Mouse (Mus musculus) limb, embryonic 12.5 days (tissue): ENCODE data around the gene Nr3c2. TPM values are rescaled to one million over a fixed set of nuclear protein-coding genes. Genes with fewer than 3 reads are reported as not detected.

Source experiments
- ATAC-seq: fragments of 200-750 bp; cut with Nextera tagmentation; 2 replicates; pipeline ENCODE4 v1.8.0; 2017; ENCODE audit warnings: low read depth, moderate TSS enrichment; ENCODE audit not compliant: insufficient number of reproducible peaks, insufficient read depth, low FRiP score, low TSS enrichment
- H3K27ac ChIP-seq: fragments of 300-500 bp; sonication (generic); 2 replicates; pipeline ENCODE4 v1.5.1; 2016; ENCODE audit warnings: mild to moderate bottlenecking, moderate library complexity
- H3K27me3 ChIP-seq: fragments of 300-500 bp; sonication (generic); 2 replicates; pipeline ENCODE4 v1.6.1; 2016; ENCODE audit warnings: mild to moderate bottlenecking, moderate library complexity
- H3K36me3 ChIP-seq: fragments of 300-500 bp; sonication (generic); 2 replicates; pipeline ENCODE4 v1.6.1; 2016; ENCODE audit warnings: mild to moderate bottlenecking, moderate library complexity
- H3K4me1 ChIP-seq: fragments of 300-500 bp; sonication (generic); replicated peaks from 2 replicates; pipeline ENCODE4 v1.6.1; 2016
- H3K4me2 ChIP-seq: fragments of 300-500 bp; sonication (generic); 2 replicates; pipeline ENCODE4 v1.6.1; 2016; ENCODE audit warnings: mild to moderate bottlenecking, moderate library complexity
- H3K4me3 ChIP-seq: fragments of 300-500 bp; sonication (generic); replicated peaks from 2 replicates; pipeline ENCODE4 v1.5.1; 2016; ENCODE audit warnings: mild to moderate bottlenecking
- H3K9ac ChIP-seq: fragments of 300-500 bp; sonication (generic); replicated peaks from 2 replicates; pipeline ENCODE4 v1.6.1; 2016; ENCODE audit warnings: mild to moderate bottlenecking, moderate library complexity
- H3K9me3 ChIP-seq: fragments of 300-500 bp; sonication (generic); 2 replicates; pipeline ENCODE4 v1.6.1; 2016; ENCODE audit warnings: mild to moderate bottlenecking, moderate library complexity
- WGBS: fragments of 180-500 bp; shearing (Covaris S2); methylation state at CpG from one replicate; pipeline ENCODE4 v1.1.7; 2016; 5-methylcytosine and 5-hydroxymethylcytosine counted together
- polyA plus RNA-seq: library from polyadenylated mRNA; unstranded; fragments of >200 nt; fragmentation: Nextera tagmentation; extraction: Ambion mirVana; gene quantifications from 2 replicates; pipeline ENCODE4 v1.2.1, GENCODE M21; 2016

The Nr3c2 gene
- polyA plus RNA-seq, 1 experiment from 2014 or later = 0.64 TPM

DNA sequence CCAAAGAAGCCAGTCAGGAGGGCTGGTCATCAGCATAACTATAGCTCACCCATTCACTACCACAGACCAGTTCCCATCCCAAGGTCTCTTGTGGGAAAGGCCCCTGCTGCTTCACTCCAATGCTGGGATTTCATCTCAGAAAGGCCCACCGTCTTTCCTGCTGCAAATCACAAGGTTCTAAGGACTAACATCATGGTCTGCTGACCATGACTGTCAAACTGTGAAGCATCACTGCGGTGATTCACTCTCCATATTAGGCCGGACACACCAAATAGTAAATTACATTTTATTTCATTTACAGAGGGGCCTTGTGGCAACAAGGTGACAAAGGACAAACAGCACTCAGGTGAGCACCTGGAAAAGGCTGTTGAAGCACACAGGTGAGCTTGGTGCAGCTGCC is 350.9 kb downstream of the Nr3c2 start:
- 93% methylated on average over 3 of the region's 3 CpGs for WGBS
- no peak overlapping the region for H3K27ac ChIP-seq
- H3K9ac ChIP-seq = no peak overlapping the region
- ATAC-seq = no peak
- no peak overlapping the region for H3K4me2 ChIP-seq
- H3K4me1 ChIP-seq = peaks cover 8% of the 10 kb centered on the region; the same call in 1 of the 2 replicates
- peaks cover 58% of the 10 kb centered on the region for H3K36me3 ChIP-seq
- no peaks in the 10 kb centered on the region for H3K9me3 ChIP-seq
- no peaks in the 10 kb centered on the region for H3K27me3 ChIP-seq
- no peak overlapping the region for H3K4me3 ChIP-seq

DNA sequence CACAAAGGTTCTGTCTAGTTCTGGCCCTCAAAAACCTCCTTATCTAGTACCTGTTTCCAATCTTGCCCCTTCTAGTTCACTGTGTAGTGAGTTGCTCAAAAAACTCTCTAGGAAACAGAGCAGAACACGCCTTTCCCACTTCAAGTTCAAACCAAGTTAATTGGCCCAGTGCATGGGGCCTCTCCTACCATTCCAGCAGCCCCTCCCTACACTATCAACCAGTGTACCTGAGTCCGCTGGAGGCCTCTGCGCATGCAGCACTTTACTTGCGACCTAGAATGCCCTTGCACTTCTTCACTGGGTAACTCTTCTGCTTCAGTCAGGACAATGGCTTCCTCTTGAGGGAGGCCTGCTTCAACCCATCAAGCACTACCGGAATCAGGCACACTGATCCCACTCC is 351.9 kb downstream of the Nr3c2 start:
- 92% methylated on average over 5 of the region's 5 CpGs for WGBS
- no peak overlapping the region for H3K4me2 ChIP-seq
- H3K9ac ChIP-seq = no peak overlapping the region
- no peak for ATAC-seq
- peaks cover 65% of the 10 kb centered on the region for H3K36me3 ChIP-seq
- no peaks in the 10 kb centered on the region for H3K4me1 ChIP-seq
- no peaks in the 10 kb centered on the region for H3K27me3 ChIP-seq
- no peak overlapping the region for H3K4me3 ChIP-seq
- H3K9me3 ChIP-seq = no peaks in the 10 kb centered on the region
- no peak overlapping the region for H3K27ac ChIP-seq

DNA sequence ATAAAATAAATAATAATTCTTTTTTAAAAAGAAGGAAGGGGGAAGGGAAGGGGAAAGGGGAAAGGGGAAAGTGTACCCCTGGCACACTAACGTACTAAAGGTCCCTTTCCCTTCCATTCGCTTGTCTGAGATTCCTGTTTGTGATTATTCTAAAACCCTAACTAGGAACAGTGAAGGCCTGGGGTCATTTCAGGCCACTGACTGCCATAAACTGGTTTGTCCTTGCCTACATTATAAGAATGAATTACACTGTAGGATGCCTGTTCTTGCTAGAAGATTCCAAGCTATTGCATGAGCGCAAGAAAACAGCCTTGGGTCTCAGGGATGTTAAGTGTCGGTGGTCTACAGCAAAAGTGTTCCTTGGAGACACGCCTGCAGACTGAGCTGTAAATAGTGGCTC is 355.2 kb downstream of the Nr3c2 start:
- Histone ChIP-seq H3K4me2 (no peak overlapping the region), H3K27ac (no peak overlapping the region), H3K27me3 (no peaks in the 10 kb centered on the region), H3K4me1 (no peaks in the 10 kb centered on the region), H3K9ac (no peak overlapping the region), H3K9me3 (no peaks in the 10 kb centered on the region), H3K4me3 (no peak overlapping the region), H3K36me3 (peaks cover 63% of the 10 kb centered on the region)
- whole genome bisulfite sequencing = 79% methylated on average over 5 of the region's 5 CpGs
- no peak for ATAC-seq

DNA sequence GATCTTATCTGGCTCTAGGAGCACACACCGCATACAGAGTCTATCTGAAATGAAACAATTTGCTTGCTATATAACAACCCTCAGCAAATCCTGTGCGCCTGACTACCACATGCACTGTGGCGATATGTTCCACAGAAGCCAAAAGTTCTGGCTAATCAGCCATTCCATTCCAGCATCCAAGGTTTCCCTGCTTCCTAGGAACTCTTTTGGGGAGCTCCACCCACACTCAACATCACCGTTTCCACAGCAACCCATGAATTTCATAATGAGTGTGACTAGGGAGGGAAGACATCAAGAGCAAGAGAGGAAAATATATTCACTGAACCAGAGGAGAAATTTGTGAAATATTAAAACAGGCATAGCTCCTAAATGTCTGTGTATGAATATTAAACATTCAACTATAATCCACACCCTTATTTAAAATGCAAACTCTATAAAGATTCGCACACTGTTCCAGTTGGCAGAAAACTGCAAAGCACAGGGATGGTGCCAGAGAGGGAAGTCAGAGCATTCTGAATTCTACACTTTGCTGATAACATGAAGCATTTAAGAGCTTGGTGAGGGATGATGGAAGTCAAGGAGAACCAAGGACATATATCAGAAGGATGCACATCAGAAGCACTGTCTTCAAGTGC is 357.3 kb downstream of the Nr3c2 start:
- Histone ChIP-seq H3K36me3 (peaks cover 48% of the 10 kb centered on the region), H3K27me3 (no peaks in the 10 kb centered on the region), H3K4me1 (no peaks in the 10 kb centered on the region), H3K4me2 (no peak overlapping the region), H3K9me3 (no peaks in the 10 kb centered on the region), H3K27ac (no peak overlapping the region), H3K9ac (no peak overlapping the region), H3K4me3 (no peak overlapping the region)
- no peak for ATAC-seq
- WGBS = 92% methylated on average over 5 of the region's 5 CpGs

DNA sequence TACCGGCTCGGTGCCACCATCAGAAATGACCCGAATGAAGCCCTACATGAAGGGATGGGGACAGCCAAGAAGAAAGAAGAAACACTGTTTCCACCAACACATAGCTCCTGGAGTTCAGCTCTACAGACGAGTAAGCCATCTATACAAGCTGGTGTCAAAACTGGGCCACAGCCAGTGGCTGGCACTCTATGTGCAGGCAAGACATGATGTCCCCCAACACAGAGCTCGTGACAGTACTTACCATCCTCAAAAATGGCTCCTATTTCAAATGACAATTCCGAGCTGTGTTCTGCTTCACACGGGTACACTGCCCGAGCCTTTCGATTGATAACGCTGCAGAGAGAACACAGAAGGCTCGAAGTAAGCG is 357.8 kb downstream of the Nr3c2 start:
- 95% methylated on average over 12 of the region's 12 CpGs for WGBS
- no peaks in the 10 kb centered on the region for H3K4me1 ChIP-seq
- peaks cover 48% of the 10 kb centered on the region for H3K36me3 ChIP-seq
- no peak for ATAC-seq
- no peak overlapping the region for H3K4me3 ChIP-seq
- H3K9ac ChIP-seq = no peak overlapping the region
- no peaks in the 10 kb centered on the region for H3K27me3 ChIP-seq
- H3K27ac ChIP-seq = no peak overlapping the region
- no peaks in the 10 kb centered on the region for H3K9me3 ChIP-seq
- H3K4me2 ChIP-seq = no peak overlapping the region

DNA sequence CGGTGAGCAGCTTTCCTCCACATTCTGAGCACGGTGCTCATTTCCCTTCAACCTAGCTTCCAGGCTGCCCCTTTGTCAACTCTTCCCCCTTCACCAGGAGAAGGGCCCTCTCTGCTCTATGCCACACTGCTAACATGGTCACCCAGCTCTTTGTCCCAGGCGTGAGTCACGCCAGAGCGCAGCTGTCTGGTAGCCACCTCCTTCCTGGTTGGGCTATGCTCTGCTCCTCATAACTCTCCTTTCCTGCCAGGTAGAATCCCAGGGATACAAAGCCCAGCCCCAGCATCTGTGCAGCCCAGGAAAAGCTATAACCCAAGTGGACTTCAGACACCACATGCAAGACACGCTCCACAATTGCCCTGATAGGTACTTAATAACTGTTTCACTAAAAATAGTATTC is 362.0 kb downstream of the Nr3c2 start:
- Histone ChIP-seq H3K4me1 (peaks cover 11% of the 10 kb centered on the region), H3K4me3 (no peak overlapping the region), H3K9me3 (no peaks in the 10 kb centered on the region), H3K4me2 (no peak overlapping the region), H3K27me3 (no peaks in the 10 kb centered on the region), H3K27ac (no peak overlapping the region), H3K9ac (no peak overlapping the region), H3K36me3 (peaks cover 29% of the 10 kb centered on the region)
- WGBS = 93% methylated on average over 6 of the region's 6 CpGs
- ATAC-seq = no peak

DNA sequence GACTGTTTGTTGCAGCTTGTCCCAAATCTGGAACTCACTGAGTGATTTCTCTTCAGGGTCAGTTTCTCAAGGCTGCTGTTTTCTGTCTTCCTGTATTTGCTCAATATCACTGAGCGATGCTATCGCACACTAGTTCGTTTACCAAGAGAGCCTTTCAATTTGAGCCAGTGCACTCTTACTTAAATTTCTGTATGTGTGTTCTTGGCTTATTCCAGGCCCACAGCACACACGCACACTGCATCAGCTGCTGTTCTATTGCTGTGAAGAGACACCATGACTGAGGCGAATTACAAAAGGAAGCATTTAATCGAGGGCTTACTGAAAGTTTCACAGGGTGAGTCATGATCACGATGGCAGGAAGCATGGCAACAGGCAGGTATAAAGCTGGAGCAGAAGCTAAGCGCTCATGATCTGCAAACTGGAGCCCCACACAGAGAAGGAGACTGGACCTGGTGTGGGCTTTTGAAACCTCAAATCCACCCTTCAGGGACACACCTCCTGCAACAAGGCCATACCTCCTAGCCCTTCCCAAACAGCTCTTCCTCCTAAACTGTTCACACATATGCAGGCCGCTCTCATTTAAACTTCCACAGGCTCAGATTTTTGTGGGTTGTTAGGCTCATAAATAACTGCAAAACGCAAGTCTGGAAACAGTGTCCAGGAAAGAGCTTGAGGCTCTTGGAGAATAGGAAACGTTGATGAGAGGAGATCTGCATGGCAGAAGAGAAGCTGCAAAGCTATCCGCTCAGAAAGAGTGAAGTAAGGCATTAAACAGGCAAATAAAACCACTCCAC is 363.2 kb downstream of the Nr3c2 start:
- 70% methylated on average over 12 of the region's 12 CpGs for WGBS
- Histone ChIP-seq H3K27me3 (no peaks in the 10 kb centered on the region), H3K9ac (no peak overlapping the region), H3K27ac (peak overlapping the region; percentile 25; the same call in 1 of the 2 replicates), H3K4me3 (no peak overlapping the region), H3K9me3 (no peaks in the 10 kb centered on the region), H3K36me3 (peaks cover 17% of the 10 kb centered on the region), H3K4me1 (peaks cover 16% of the 10 kb centered on the region), H3K4me2 (no peak overlapping the region)
- ATAC-seq = no peak

DNA sequence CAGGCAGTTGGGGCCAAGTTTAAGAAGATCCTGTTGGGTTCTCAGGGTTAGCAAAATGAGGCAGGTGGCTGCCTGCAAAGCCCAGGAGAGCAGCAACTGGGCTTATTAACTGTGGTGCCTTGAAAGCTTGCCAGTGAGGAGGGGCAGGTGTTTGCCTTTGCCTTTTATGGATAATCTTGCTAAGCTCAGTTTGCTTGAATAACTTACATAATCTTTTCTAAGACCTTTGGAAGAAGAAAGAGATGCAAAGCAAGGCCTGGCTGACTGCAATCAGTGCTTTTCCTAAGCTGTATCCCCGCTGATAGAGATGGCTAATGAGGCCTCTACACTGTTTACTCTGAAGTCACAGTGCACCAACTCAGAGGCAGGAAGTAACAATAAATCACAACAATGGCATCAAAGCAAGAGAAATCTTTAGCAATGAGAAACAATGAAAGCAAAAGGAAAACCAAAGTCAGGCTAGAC is 368.7 kb downstream of the Nr3c2 start:
- Histone ChIP-seq H3K9me3 (0 out of 2 replicates have a peak, but pooled peaks cover 4% of the 10 kb centered on the region), H3K27me3 (no peaks in the 10 kb centered on the region), H3K4me3 (no peak overlapping the region), H3K9ac (no peak overlapping the region), H3K4me1 (peaks cover 19% of the 10 kb centered on the region), H3K4me2 (no peak overlapping the region), H3K36me3 (peaks cover 16% of the 10 kb centered on the region; the same call in 1 of the 2 replicates), H3K27ac (no peak overlapping the region)
- no peak for ATAC-seq
- 23% methylated on average over 1 of the region's 1 CpGs for WGBS

DNA sequence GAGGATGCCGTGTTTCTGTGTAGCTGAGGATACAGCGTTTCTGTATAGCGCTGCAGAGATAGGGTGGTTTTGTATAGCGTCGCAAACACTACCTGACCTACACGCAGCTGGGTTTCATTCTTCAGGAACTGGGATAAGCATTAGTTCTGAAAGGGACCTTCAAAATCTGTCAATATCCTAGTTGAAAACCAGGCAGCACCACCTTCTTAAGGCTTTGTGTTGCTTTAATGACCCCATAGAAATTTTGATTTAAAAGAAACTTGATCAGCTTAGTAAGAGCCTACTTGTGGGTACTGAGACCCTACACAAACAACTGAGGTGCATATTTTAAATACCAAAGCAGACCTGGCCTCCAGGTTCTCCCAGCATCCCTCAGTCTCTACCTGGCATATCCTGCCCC is 372.9 kb downstream of the Nr3c2 start:
- H3K36me3 ChIP-seq = peaks cover 24% of the 10 kb centered on the region; the same call in 1 of the 2 replicates
- no peak overlapping the region for H3K9ac ChIP-seq
- no peaks in the 10 kb centered on the region for H3K27me3 ChIP-seq
- H3K4me2 ChIP-seq = no peak overlapping the region
- H3K4me3 ChIP-seq = no peak overlapping the region
- ATAC-seq = no peak
- H3K9me3 ChIP-seq = 0 out of 2 replicates have a peak, but pooled peaks cover 4% of the 10 kb centered on the region
- WGBS = 89% methylated on average over 6 of the region's 6 CpGs
- H3K27ac ChIP-seq = no peak overlapping the region
- peaks cover 13% of the 10 kb centered on the region for H3K4me1 ChIP-seq

DNA sequence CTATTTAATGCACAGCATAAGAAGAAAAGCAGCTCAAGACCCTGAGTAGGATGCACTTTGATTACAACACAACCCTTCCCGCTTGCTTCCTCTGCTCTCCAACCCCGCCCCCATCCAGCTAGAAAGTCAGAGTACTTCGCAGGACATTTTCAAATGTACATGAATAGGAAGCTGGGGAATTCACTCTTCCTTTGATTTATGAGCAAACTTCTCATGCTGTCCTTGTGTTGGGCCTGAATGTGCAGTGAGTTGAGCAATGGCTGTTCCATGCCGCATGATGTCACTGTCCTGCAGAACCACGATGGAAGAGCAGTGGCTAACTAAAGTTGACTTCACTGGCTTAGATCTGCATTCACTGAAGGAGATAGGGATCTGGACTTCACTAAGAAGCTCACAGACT is 376.3 kb downstream of the Nr3c2 start:
- H3K9me3 ChIP-seq = no peaks in the 10 kb centered on the region
- no peak overlapping the region for H3K4me2 ChIP-seq
- no peak for ATAC-seq

DNA sequence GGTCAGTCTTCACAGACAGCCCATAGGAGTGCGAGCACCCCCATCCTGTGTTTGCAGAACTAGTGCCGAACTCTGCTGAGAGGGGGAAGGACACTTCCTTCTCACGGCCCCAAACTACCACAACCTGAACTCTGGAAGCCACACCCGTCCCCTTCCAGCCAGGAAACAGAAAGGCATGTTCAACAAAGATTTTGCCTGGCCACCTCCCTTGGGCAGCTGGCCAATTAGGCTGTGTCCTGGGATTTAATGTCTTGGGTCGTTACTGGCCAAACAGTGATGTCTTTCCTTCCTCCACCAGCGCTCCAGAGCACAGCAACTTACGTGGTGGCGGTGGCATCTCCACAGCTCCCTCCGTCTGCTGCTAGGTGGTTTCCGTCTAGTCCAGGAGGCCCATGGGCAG is 377.6 kb downstream of the Nr3c2 start:
- WGBS = 81% methylated on average over 10 of the region's 10 CpGs
- peaks cover 9% of the 10 kb centered on the region; the same call in 1 of the 2 replicates for H3K36me3 ChIP-seq
- ATAC-seq = no peak

More for the DNA sequence above, 376.3 kb downstream of the Nr3c2 start:
- H3K36me3 ChIP-seq = peaks cover 16% of the 10 kb centered on the region; the same call in 1 of the 2 replicates
- no peak overlapping the region for H3K9ac ChIP-seq
- no peaks in the 10 kb centered on the region for H3K27me3 ChIP-seq
- peaks cover 13% of the 10 kb centered on the region for H3K4me1 ChIP-seq
- WGBS = 89% methylated on average over 5 of the region's 5 CpGs
- H3K4me3 ChIP-seq = no peak overlapping the region
- no peak overlapping the region for H3K27ac ChIP-seq

More for the DNA sequence above, 377.6 kb downstream of the Nr3c2 start:
- Histone ChIP-seq H3K4me2 (no peak overlapping the region), H3K27me3 (no peaks in the 10 kb centered on the region), H3K9me3 (no peaks in the 10 kb centered on the region), H3K4me3 (no peak overlapping the region), H3K27ac (no peak overlapping the region), H3K4me1 (peaks cover 13% of the 10 kb centered on the region), H3K9ac (no peak overlapping the region)
